Mouse (Mus musculus) neural tube, embryonic 11.5 days (tissue): ENCODE data around the gene Qrfpr. TPM values are rescaled to one million over a fixed set of nuclear protein-coding genes. Genes with fewer than 3 reads are reported as not detected.

Experiments
- polyA plus RNA-seq: library from polyadenylated mRNA; unstranded; fragments of >200 nt; fragmentation: Nextera tagmentation; extraction: Ambion mirVana; gene quantifications from 2 replicates; pipeline ENCODE4 v1.2.1, GENCODE M21; 2014

The Qrfpr gene
- polyA plus RNA-seq, 1 experiment from 2014 or later, result not detected

Other genes starting within 250 kb of the Qrfpr start
- 34.5 and 37.1 TPM in 2 replicates for gene Mccc1, start 221.6 kb downstream of the Qrfpr start, polyA plus RNA-seq
- not detected in 2 replicates for gene Ccdc144b, start 168.8 kb downstream of the Qrfpr start, polyA plus RNA-seq
- 89.1 and 89.4 TPM in 2 replicates for gene Acad9, start 156.3 kb downstream of the Qrfpr start, polyA plus RNA-seq
- gene D3Ertd254e, start 71.3 kb downstream of the Qrfpr start, polyA plus RNA-seq, result 11.5 and 12.1 TPM in 2 replicates